Mouse (Mus musculus): ENCODE measurements around the gene Hfe2. TPM values are rescaled to one million over a fixed set of nuclear protein-coding genes. Genes with fewer than 3 reads are reported as not detected.
"Not testable (repeated sequence)": the region's sequence is repeated elsewhere in the genome, so short reads cannot be mapped to it uniquely, and the experiment has no call there.

The Hfe2 gene
- polyA plus RNA-seq, 1 experiment from 2014 or later: not detected

GRCm38 (mm10) chr3:96503083-96503450 lies 21.9 kb upstream of the Hfe2 start:
- Histone ChIP-seq H3K9ac (ENCODE audit: low read depth, low read length) (no peak overlapping the region), H3K27me3 (replicated peaks; ENCODE audit: control insufficient read depth, insufficient read depth, low read length) (no peaks in the 10 kb centered on the region), H3K4me1 (replicated peaks; ENCODE audit: control insufficient read depth, insufficient read depth, low read length) (0 out of 2 replicates have a peak, but pooled peaks cover 3% of the 10 kb centered on the region), H3K36me3 (ENCODE audit: control insufficient read depth, insufficient read depth) (no peaks in the 10 kb centered on the region), H3K4me2 (replicated peaks; ENCODE audit: low read depth) (peak overlapping the region; percentile 88), H3K9me3 (ENCODE audit: control insufficient read depth) (no peaks in the 10 kb centered on the region), H3K27ac (ENCODE audit: low read depth, low read length) (no peak overlapping the region), H3K4me3 (ENCODE audit: low read depth, low read length) (peak overlapping the region; percentile 84)
- TF ChIP-seq CTCF (IDR thresholded peaks at IDR 0.05; ENCODE audit: low read depth): peak; percentile 84
- WGBS: 1% methylated on average over 7 of the region's 7 CpGs
- ATAC-seq: no peak

GRCm38 (mm10) chr3:96503946-96504345 lies 21.0 kb upstream of the Hfe2 start:
- no peak overlapping the region for H3K4me2 ChIP-seq (replicated peaks; ENCODE audit: low read depth)
- H3K4me3 ChIP-seq (ENCODE audit: low read depth, low read length): no peak overlapping the region
- no peaks in the 10 kb centered on the region for H3K36me3 ChIP-seq (ENCODE audit: control insufficient read depth, insufficient read depth)
- H3K27me3 ChIP-seq (replicated peaks; ENCODE audit: control insufficient read depth, insufficient read depth, low read length): no peaks in the 10 kb centered on the region
- 45% methylated on average over 4 of the region's 4 CpGs for WGBS
- H3K27ac ChIP-seq (ENCODE audit: low read depth, low read length): no peak overlapping the region
- 0 out of 2 replicates have a peak, but pooled peaks cover 3% of the 10 kb centered on the region for H3K4me1 ChIP-seq (replicated peaks; ENCODE audit: control insufficient read depth, insufficient read depth, low read length)
- ATAC-seq: no peak
- no peak for TF ChIP-seq CTCF (IDR thresholded peaks at IDR 0.05; ENCODE audit: low read depth)
- H3K9ac ChIP-seq (ENCODE audit: low read depth, low read length): no peak overlapping the region
- no peaks in the 10 kb centered on the region for H3K9me3 ChIP-seq (ENCODE audit: control insufficient read depth)

- 91% methylated on average over 6 of the region's 6 CpGs for WGBS
- Histone ChIP-seq H3K4me2 (replicated peaks; ENCODE audit: low read depth) (no peak overlapping the region), H3K9me3 (ENCODE audit: control insufficient read depth) (no peaks in the 10 kb centered on the region), H3K27ac (ENCODE audit: low read depth, low read length) (no peak overlapping the region), H3K27me3 (replicated peaks; ENCODE audit: control insufficient read depth, insufficient read depth, low read length) (no peaks in the 10 kb centered on the region), H3K9ac (ENCODE audit: low read depth, low read length) (no peak overlapping the region), H3K4me1 (replicated peaks; ENCODE audit: control insufficient read depth, insufficient read depth, low read length) (0 out of 2 replicates have a peak, but pooled peaks cover 3% of the 10 kb centered on the region), H3K4me3 (ENCODE audit: low read depth, low read length) (no peak overlapping the region), H3K36me3 (ENCODE audit: control insufficient read depth, insufficient read depth) (no peaks in the 10 kb centered on the region)
- no peak for TF ChIP-seq CTCF (IDR thresholded peaks at IDR 0.05; ENCODE audit: low read depth)
- ATAC-seq: no peak
Measured at GRCm38 (mm10) chr3:96504931-96505330, 20.0 kb upstream of the Hfe2 start.

GRCm38 (mm10) chr3:96506396-96507047 lies 18.4 kb upstream of the Hfe2 start:
- WGBS: 92% methylated on average over 9 of the region's 9 CpGs
- no peak for ATAC-seq

GRCm38 (mm10) chr3:96507966-96508365 lies 17.0 kb upstream of the Hfe2 start:
- not testable (repeated sequence) for H3K4me3 ChIP-seq (ENCODE audit: low read depth, low read length); H3K4me1 ChIP-seq (replicated peaks; ENCODE audit: control insufficient read depth, insufficient read depth, low read length)
- WGBS: 89% methylated on average over 7 of the region's 9 CpGs

More at GRCm38 (mm10) chr3:96506396-96507047, 18.4 kb upstream of the Hfe2 start:
- Histone ChIP-seq H3K27me3 (replicated peaks; ENCODE audit: control insufficient read depth, insufficient read depth, low read length) (no peaks in the 10 kb centered on the region), H3K27ac (ENCODE audit: low read depth, low read length) (no peak overlapping the region), H3K4me3 (ENCODE audit: low read depth, low read length) (no peak overlapping the region), H3K4me1 (replicated peaks; ENCODE audit: control insufficient read depth, insufficient read depth, low read length) (0 out of 2 replicates have a peak, but pooled peaks cover 3% of the 10 kb centered on the region), H3K36me3 (ENCODE audit: control insufficient read depth, insufficient read depth) (no peaks in the 10 kb centered on the region), H3K9me3 (ENCODE audit: control insufficient read depth) (no peaks in the 10 kb centered on the region), H3K9ac (ENCODE audit: low read depth, low read length) (no peak overlapping the region), H3K4me2 (replicated peaks; ENCODE audit: low read depth) (no peak overlapping the region)
- TF ChIP-seq CTCF (IDR thresholded peaks at IDR 0.05; ENCODE audit: low read depth): no peak

GRCm38 (mm10) chr3:96520171-96520570 lies 4.8 kb upstream of the Hfe2 start:
- Histone ChIP-seq H3K36me3 (ENCODE audit: control insufficient read depth, insufficient read depth) (no peaks in the 10 kb centered on the region), H3K4me1 (replicated peaks; ENCODE audit: control insufficient read depth, insufficient read depth, low read length) (no peaks in the 10 kb centered on the region), H3K9me3 (ENCODE audit: control insufficient read depth) (no peaks in the 10 kb centered on the region), H3K4me3 (ENCODE audit: low read depth, low read length) (no peak overlapping the region), H3K4me2 (replicated peaks; ENCODE audit: low read depth) (no peak overlapping the region), H3K27me3 (replicated peaks; ENCODE audit: control insufficient read depth, insufficient read depth, low read length) (no peaks in the 10 kb centered on the region), H3K27ac (ENCODE audit: low read depth, low read length) (no peak overlapping the region), H3K9ac (ENCODE audit: low read depth, low read length) (no peak overlapping the region)
- no peak for ATAC-seq
- 26% methylated on average over 5 of the region's 5 CpGs for WGBS
- TF ChIP-seq CTCF (IDR thresholded peaks at IDR 0.05; ENCODE audit: low read depth): no peak

More at GRCm38 (mm10) chr3:96507966-96508365, 17.0 kb upstream of the Hfe2 start:
- H3K9me3 ChIP-seq (ENCODE audit: control insufficient read depth); H3K27ac ChIP-seq (ENCODE audit: low read depth, low read length); H3K4me2 ChIP-seq (replicated peaks; ENCODE audit: low read depth); H3K36me3 ChIP-seq (ENCODE audit: control insufficient read depth, insufficient read depth); H3K27me3 ChIP-seq (replicated peaks; ENCODE audit: control insufficient read depth, insufficient read depth, low read length); ATAC-seq; H3K9ac ChIP-seq (ENCODE audit: low read depth, low read length): not testable (repeated sequence)
